Mouse (Mus musculus) granulocyte monocyte progenitor cell, adult 5-6 weeks (primary cell): Measurements from ENCODE around the gene D10Jhu81e. TPM values are rescaled to one million over a fixed set of nuclear protein-coding genes. Genes with fewer than 3 reads are reported as not detected.
"Not testable (repeated sequence)": the region's sequence is repeated elsewhere in the genome, so short reads cannot be mapped to it uniquely, and the experiment has no call there.

ENCODE experiments used
- ATAC-seq: replicated peaks from 2 replicates; pipeline ENCODE4 v1.8.0; 2016; ENCODE audit warnings: mild to moderate bottlenecking, moderate TSS enrichment, inconsistent platforms; ENCODE audit not compliant: poor library complexity, severe bottlenecking
- total RNA-seq, 2 experiments: library from RNA; stranded (forward) in 1 of 2; stranded (reverse) in 1 of 2; fragments of 200-712, 200-1000 nt in 1 of 2; fragments of >200 nt in 1 of 2; fragmentation: Nextera tagmentation in 1 of 2; gene quantifications; 2 replicates each; pipeline ENCODE4 v1.2.3; 2014 to 2017

The D10Jhu81e gene
- total RNA-seq, 2 experiments from 2014 or later: 44.6 to 76.3 TPM

GRCm38 (mm10) chr10:78134975-78135798, 34.4 kb downstream of the D10Jhu81e start:
- peak; percentile 80 for ATAC-seq

GRCm38 (mm10) chr10:78134400-78134799, 35.2 kb downstream of the D10Jhu81e start:
- peak; percentile 73 for ATAC-seq

GRCm38 (mm10) chr10:78129998-78130397, 39.6 kb downstream of the D10Jhu81e start:
- ATAC-seq: no peak

GRCm38 (mm10) chr10:78129423-78129822, 40.2 kb downstream of the D10Jhu81e start:
- no peak for ATAC-seq

GRCm38 (mm10) chr10:78128647-78129046, 40.9 kb downstream of the D10Jhu81e start:
- ATAC-seq: no peak

GRCm38 (mm10) chr10:78127931-78128330, 41.7 kb downstream of the D10Jhu81e start:
- no peak for ATAC-seq

- ATAC-seq: no peak
These were observed 42.3 kb downstream of the D10Jhu81e start for GRCm38 (mm10) chr10:78127046-78127870.

GRCm38 (mm10) chr10:78126311-78126710, 43.3 kb downstream of the D10Jhu81e start:
- ATAC-seq: no peak

GRCm38 (mm10) chr10:78125061-78125460, 44.5 kb downstream of the D10Jhu81e start:
- ATAC-seq: not testable (repeated sequence)

- not testable (repeated sequence) for ATAC-seq
These were observed 45.4 kb downstream of the D10Jhu81e start for GRCm38 (mm10) chr10:78124137-78124536.

- no peak for ATAC-seq
These were observed 50.2 kb downstream of the D10Jhu81e start for GRCm38 (mm10) chr10:78119422-78119821.

GRCm38 (mm10) chr10:78115153-78115552, 54.4 kb downstream of the D10Jhu81e start:
- ATAC-seq: no peak

GRCm38 (mm10) chr10:78114521-78115092, 55.0 kb downstream of the D10Jhu81e start:
- no peak for ATAC-seq

Other genes with a start within 250 kb of the D10Jhu81e start
- 1.9 and 9.1 TPM in 2 replicates for gene Trpm2, start 199.2 kb downstream of the D10Jhu81e start, total RNA-seq (2014; fragmentation: Nextera tagmentation)
- 1.9 and 3.6 TPM in 2 replicates for gene Trpm2, start 199.2 kb downstream of the D10Jhu81e start, total RNA-seq (2017)
- 8.8 and 9.1 TPM in 2 replicates for gene 1810043G02Rik, start 191.3 kb downstream of the D10Jhu81e start, total RNA-seq (2014; fragmentation: Nextera tagmentation)
- gene 1810043G02Rik, start 191.3 kb downstream of the D10Jhu81e start, total RNA-seq (2017): 7.4 and 9.9 TPM in 2 replicates
- gene Pfkl, start 159.7 kb downstream of the D10Jhu81e start, total RNA-seq (2014; fragmentation: Nextera tagmentation): 30.6 and 39.4 TPM in 2 replicates
- gene Pfkl, start 159.7 kb downstream of the D10Jhu81e start, total RNA-seq (2017): 39.6 and 43.5 TPM in 2 replicates
- gene Dnmt3l, start 127.8 kb downstream of the D10Jhu81e start, total RNA-seq (2014; fragmentation: Nextera tagmentation): 0.45 TPM in 1 of 2 replicates, not detected in the other
- 0.67 and 1.6 TPM in 2 replicates for gene Dnmt3l, start 127.8 kb downstream of the D10Jhu81e start, total RNA-seq (2017)
- 1.0 TPM in 1 of 2 replicates, not detected in the other for gene Aire, start 126.2 kb downstream of the D10Jhu81e start, total RNA-seq (2014; fragmentation: Nextera tagmentation)
- gene Aire, start 126.2 kb downstream of the D10Jhu81e start, total RNA-seq (2017): not detected in 2 replicates
- 7.4 and 8.5 TPM in 2 replicates for gene Icosl, start 100.5 kb downstream of the D10Jhu81e start, total RNA-seq (2014; fragmentation: Nextera tagmentation)
- 0.57 and 2.9 TPM in 2 replicates for gene Icosl, start 100.5 kb downstream of the D10Jhu81e start, total RNA-seq (2017)
- 17.2 and 17.9 TPM in 2 replicates for gene Pwp2, start 15.4 kb upstream of the D10Jhu81e start, total RNA-seq (2014; fragmentation: Nextera tagmentation)
- gene Pwp2, start 15.4 kb upstream of the D10Jhu81e start, total RNA-seq (2017): 22.9 and 27.0 TPM in 2 replicates
- gene Trappc10, start 74.9 kb upstream of the D10Jhu81e start, total RNA-seq (2014; fragmentation: Nextera tagmentation): 30.9 and 46.2 TPM in 2 replicates
- 31.4 and 34.1 TPM in 2 replicates for gene Trappc10, start 74.9 kb upstream of the D10Jhu81e start, total RNA-seq (2017)
- gene Agpat3, start 182.7 kb upstream of the D10Jhu81e start, total RNA-seq (2014; fragmentation: Nextera tagmentation): 0.19 and 0.39 TPM in 2 replicates
- gene Agpat3, start 182.7 kb upstream of the D10Jhu81e start, total RNA-seq (2017): 0.52 and 0.88 TPM in 2 replicates
- gene Rrp1, start 243.3 kb upstream of the D10Jhu81e start, total RNA-seq (2014; fragmentation: Nextera tagmentation): 130 and 159 TPM in 2 replicates
- 404 and 430 TPM in 2 replicates for gene Rrp1, start 243.3 kb upstream of the D10Jhu81e start, total RNA-seq (2017)